Mouse (Mus musculus) layer of hippocampus, postnatal 10 days (tissue): ENCODE results near the gene Uck2. TPM values are rescaled to one million over a fixed set of nuclear protein-coding genes. Genes with fewer than 3 reads are reported as not detected.
A peak's percentile ranks its signal among the peaks of the same experiment; 100 is the strongest.

ENCODE experiments used
- DNase-seq, 2 experiments: peaks; one replicate each; pipeline ENCODE4 v3.0.0; 2021; ENCODE audit warnings: low spot score in 2 of 2
- total RNA-seq, 2 experiments: library from RNA; stranded (reverse); gene quantifications; 2 replicates each; pipeline ENCODE4 v1.2.3; 2021

The Uck2 gene
- total RNA-seq, 2 experiments from 2014 or later, result 69.5 to 69.9 TPM

DNA sequence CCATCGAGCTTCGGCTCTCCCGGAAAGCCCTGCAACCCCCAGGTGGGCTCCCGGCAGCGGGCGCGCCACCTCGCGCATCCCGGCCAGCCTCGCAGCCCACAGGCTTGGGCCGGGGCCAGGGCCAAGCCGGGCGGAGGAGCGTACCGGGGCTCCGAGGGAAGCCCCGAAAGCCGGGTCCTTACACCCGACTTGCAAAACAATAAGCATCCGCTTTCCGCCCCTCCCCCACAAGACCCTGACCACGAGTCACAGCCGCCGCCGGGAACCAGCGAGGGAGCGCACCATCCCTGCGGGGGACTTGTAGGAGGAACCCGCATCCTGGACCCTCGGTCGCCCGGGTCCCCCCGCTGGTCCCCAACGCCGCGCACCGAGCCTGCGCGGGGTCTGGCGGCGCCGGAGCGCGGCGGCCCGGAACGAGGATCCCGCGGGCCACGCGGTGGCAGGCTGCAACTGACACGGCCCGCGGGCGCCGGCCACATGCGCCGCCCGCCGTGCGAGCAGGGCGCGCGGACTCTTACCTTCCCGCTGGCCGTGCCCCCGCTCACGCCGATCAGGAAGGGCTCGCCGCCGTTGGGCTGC is 773 bp downstream of the Uck2 start:
- DNase-seq, result peak; percentile 76 to 83

DNA sequence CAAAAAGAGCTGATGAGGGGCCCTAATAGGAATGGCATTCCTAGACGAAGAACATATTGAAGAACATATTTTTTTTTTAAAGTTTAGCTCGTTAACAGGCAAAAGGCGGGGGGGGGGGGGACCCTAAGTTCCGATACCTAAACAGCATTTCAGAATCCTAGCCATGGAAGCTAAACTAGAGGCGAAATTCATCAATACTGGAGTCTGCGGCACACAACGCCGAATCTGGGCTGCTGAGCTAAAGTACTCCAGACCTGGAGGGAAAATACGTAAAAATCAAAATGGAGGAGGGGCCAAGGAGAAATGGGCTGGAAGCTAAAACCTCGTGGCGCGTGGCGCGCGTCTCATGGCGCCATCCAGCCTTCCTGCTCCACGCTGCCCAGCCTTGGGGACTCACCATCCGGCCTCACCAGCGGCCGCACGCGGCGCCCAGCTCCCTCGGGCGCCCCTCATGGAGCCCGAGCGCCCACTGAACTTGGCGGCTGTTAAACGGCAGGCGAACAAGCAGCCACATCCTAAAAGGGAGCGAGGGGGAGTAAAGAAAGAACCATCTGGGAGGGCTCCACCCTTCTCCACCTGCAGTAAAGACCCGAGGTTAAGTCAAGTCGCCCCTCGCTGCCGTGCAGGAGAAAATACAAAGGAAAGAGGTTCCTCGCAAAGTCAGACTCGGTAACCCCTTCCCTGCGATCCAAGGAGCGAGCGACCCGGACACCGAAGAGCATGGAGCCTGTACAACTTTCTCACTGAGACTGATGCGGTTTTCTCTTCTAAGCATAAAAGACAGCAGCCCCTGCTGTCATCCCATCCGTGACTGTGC is 1.5 kb downstream of the Uck2 start:
- DNase-seq, result peak; percentile 59 to 70

DNA sequence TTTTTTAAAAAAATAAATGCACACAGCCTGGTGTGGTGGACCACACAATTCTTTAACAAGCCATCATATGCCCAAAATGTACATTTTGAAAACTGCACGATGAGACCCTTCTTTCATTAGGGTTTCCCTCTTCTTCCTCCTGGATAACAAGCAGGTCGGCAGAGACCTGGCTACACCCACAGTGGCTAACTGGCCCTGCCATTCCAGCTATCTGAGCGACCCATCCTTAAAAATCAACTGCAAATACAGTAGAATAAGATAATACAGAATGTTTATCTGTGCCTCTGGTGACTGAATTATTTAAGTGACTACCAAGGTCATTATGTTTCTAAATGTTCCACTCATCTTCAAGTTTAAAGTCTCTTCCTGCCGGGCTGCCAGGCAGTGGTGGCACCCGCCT is 2.4 kb downstream of the Uck2 start:
- no peak for DNase-seq

DNA sequence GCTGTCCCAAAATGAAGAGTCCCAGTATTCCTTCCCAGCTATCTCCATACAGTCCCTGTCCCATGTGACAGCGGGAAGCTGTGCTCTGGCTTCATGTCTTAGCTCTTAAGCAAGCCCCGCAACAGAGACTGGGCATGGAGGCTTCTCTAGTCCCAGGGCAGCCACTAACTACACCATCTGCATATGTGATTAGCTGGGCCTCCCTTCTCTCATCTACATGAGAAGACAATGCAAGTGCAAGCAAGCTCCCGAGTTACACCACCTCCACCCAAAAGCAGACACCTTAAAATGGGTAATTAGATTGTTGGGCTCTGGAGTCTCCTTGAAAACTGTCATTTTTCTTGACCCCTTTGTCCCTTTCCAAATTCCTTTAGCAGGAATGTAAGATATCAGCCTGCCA is 3.0 kb downstream of the Uck2 start:
- no peak for DNase-seq

DNA sequence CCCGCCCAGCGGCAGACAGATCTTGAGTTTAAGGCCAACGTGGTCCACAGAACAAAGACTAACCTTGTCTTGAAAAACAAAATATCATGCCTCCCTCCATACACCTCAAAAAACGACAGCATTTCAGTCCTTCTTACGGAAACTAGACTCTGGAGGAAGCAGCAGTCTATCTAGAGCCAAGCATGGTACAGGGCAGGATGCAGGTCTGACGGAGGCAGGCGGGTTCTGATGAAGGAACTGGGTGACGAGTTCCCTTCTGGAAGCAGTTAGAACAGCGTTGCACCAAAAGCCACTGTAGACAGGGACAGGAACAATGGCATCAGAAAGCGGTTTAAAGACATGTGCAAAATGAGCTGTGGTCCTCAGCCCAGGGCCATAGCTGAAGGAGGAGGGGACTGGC is 5.1 kb downstream of the Uck2 start:
- DNase-seq, result no peak

DNA sequence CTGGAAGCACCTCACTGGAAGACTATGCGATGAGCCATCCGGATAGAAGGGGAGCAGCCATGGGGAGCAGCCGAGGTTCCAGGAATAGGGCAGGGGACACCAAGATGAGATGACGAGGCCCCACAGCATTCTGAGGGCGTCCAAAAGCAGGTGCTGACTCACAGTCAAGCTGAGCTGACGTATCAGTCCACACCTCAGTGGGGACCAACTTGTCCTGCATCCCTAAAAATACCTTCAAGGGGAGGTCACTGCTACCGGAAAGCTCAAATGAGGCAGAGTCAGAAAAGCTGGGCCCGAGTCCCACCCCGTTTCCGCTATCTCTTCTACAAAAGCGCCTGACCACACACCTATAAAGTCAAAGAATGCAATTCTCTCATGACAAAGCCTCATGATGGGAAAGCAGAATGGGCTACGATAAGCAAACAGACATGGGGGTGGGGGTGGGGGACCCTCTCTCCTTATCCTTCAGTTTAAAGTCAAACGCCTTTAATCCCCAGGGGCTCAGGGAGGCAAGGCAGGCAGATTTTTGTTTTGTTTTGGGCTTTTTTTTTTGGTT is 5.9 kb downstream of the Uck2 start:
- DNase-seq, result no peak

DNA sequence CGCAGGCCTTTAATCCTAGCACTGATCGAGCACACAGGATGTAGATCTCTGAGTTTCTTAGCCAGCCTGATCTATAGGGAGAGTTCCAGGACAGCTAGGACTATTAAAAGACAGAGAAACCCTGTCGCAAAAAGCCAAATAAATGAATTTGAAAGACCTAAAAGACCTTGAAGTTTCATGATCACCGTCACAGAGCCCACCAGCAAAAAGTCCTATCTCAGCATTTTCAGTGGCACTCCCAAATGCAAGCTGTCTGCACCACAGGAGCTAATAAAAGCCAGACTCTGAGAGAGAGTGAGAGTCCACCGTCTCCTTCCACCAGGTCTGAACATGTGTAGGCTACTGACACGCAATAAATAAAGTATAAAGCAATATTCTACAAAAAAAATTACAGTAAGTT is 6.7 kb downstream of the Uck2 start:
- no peak for DNase-seq

DNA sequence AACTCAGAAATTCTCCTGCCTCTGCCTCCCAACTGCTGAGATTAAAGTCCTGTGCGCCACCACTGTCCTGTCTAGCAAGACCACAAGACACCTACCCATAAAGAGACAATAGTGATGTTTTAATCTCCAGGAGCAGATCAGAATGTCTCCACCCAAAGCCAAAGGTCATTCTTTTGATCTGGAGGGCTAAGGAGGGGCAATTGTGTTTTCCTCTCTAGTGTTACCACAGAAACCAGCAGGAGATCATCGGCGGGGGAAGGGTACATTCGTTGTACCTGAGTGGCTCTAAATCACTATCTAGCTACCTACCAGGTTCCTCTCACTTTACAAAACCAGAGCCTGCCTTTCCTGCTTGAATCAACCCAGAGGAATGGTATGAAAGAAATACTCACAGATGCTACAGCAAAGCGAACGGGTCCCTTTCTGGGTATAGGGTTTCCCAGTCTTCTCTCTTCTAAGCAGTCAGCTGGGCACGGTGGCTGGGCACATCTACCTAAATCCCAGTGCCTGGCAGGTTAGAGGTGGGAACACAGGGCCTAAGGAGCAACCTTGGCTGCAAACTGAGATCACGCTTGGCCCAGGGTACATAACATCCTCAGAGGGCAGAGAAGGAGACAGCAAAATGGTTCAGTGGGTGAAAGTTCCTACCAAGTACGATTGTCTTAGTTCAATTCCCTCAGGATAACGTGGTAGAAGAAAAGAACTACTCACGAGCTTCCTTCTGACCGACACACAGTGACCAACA is 10.3 kb downstream of the Uck2 start:
- no peak for DNase-seq

DNA sequence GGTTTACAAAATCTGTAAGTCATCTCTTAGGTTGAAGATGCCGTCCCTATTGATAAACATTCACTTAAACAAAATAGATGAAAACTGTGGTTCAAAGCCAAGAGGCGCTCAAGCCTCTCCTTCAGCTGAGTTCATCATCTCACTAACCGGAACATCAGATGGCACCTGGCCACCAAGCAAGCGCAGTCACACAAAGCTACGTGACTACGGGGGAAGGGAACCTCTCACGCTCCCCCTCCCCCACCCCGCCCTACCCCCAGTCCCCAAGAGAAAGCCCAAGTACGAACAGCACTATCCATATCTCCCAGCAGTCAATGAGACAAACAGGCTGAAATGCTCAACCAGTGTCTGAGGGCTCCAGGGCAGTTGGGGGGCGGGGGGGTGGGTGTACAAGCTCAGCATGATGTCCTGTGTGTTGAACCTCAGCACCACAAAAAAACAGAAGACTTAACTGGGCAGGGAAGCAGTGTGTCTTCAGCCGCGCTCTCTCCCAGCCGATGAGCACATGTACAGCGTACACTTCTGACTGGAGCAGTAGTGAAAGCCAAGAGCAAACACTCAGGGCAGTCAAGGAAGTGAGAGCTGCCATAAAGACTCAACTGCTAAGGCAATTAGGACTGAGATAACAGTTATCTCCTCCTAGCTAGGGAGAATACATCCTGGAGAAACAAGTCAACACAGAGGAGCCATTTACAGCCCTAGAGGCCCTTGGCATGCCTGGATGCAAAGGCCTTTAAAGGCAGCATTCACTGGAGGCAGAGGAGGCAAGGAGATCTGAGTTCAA is 11.5 kb downstream of the Uck2 start:
- DNase-seq, result no peak

DNA sequence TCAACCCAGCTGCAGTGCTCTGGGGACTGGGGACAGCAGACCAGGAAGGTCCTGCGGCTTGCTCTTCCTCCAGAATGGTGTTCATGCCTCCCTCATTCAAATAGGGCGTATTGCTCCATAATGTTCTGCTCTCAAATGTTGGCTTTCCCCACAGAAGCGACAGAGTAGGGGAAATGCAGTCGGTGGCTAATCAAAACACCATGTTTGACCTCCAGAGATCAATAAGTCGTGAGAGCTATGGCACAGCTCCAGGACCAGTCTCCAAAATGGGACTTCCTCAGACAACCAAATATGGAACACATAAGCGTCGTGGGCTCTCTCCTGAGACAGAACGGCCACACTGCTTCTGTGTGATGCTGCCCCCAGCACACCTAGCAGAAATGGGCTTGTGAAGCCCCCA is 13.3 kb downstream of the Uck2 start:
- DNase-seq, result no peak

DNA sequence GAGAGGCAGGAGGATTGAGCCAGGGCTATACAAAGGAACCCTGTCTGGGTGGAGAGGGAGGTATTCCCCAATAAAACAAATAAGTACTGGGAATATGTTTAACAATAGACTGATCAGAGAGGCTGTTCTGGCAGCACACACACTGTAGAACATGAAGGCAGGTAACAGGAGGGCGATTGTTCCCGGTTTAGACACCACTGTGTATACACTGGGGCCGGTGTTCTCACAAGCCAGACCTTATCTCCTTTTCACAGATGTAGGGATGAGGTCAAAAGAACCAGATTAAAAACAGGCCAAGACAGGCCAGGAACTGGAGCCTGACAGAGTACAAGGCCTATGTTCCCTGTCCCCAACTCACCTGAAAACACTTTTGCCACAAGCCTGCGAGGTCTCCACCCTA is 13.8 kb downstream of the Uck2 start:
- DNase-seq, result no peak

DNA sequence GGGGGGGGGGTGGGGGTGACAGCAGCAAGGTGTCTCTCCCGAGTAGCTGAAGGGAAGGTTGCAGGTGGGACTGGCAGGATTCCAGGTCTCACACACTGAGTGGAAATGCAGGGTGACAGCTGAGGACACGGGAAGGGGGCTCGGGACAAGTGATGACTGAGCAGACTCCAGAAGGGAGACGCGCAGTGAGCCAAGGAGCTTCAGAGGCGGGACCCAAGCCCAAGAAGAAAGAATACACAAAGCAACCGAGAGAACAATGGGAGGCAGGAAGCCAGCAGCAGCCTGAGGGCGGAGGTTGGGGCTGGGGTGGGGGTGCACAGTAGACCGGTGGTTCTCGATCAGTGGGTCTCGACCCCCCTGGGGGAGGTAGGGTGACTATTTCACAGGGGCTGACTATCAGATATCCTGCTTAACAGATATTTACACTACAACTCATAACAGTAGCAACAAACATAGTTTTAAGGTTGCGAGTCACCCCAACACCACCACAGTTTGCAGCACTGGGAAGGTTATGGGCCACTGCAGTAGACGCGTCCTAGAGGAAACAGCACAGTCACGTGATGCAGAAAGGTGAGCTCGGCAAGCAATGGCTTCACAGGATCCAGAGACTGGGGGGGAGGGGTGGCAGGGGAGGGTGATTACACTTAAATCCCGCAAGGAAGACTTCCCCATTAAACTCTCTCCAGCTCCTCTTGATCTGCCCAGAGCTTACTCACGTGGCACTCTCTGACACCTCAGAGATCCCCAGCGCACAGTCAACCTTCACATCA is 14.6 kb downstream of the Uck2 start:
- DNase-seq, result peak; percentile 54 to 56

DNA sequence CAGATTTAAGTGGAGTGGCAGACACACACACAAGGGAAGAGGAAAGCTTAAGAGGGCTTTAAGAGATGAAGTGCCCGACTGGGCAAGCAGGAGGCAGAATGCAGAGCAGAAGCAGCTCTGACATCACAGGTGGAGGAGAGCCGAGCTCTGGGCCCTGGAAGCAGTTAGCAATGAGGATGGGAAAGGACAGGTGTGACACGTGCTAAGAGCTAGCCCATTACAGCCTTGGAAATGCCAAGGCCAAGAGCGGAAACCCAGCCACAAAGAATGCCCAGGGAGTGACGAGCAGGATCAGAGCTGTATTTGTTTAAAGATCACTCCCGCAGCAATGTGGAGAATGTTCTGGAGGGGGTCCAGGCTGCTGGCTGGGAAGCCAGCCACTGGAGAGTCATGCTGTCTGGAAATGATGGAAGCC is 15.3 kb downstream of the Uck2 start:
- peak; percentile 79 to 84 for DNase-seq

DNA sequence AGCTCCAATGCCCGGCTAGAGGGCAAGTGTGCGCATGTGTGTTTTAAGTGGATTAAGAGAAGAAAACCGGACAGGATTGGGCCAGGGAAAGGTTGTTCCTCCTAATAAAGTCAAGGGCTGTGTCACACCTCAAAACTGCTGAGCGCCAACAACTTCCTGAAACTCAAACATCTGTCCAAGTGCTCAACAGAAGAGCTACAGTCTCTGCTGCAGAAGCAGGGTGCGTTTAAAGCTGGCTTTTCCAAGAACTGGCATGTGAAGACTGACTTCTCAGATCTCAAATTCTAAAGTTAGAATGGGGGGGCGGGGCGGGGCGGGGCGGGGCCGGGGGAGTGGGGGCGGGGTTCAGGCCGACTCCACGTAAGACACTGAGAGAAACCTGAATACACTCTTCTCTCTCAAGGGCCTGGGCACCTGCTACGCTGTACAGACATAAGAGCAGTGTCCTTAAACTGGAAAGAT is 15.7 kb downstream of the Uck2 start:
- DNase-seq, result no peak

DNA sequence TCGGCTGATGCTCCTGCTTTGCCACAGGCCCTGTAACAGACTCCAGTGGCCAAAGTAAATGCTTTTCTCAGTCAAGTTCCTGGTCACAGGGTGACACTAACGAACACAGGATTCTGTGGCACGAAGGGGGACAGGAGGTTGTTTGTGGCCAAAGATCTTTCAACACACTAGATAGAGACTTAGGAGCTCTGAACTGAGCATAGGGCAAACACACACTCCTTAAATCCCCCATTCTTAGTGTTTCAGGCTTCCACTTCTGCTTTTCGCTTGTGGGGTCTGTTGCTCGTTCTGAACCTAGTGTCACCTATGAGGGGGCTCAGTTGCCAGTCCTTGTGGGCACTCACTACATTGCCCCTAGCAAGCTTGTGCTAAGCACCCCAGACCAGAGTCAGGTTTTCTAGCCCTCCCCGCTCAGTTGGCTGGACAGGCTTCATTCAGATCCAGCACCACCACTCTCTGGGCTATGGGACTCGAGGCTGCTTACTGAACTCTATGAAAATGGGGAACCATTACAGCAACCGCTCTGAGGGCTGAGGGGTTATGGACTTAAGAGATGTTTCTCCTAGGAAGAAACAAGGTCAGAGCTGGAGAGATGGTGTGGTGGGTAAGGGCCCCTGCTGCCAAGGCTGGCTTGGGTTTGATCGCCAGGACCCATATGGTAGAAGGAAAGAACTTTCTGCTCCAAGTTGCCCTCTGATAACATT is 16.6 kb downstream of the Uck2 start:
- DNase-seq, result no peak

DNA sequence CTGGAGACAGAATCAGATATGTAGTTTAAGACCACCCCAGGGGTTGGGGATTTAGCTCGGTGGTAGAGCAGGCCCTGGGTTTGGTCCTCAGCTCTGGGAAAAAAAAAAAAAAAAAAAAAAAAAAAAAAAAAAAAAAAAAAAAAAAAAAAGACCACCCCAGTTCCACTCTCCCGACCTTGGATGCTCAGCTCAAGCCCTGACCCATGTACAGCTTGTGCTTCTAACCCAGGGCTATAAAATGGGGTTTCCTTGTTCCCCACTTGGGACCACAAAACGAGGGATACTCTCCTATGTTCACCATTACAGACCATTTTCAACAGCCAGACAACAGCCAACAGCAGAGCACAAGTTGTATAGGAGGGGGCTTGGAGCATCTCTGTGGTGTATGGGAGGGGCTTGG is 18.4 kb downstream of the Uck2 start:
- DNase-seq, result no peak

DNA sequence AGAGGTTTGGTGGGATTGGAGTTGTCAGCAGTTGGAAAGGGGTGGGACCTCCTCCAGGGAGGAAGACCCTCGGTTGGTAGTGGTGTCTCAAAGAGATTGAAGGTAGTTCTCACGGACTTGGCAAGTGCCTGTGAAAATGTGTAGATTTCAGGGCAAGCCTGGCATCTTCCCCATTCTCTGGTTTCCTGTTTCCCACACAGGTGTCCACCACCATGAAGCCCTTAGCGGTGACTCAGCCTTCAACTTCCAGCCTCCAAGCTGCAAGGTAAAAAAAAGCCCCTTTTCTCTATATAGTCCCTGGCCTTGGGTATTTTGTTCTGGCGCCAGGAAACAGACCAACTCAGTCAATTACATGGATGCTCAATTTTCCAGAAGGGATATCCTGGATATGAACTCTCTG is 19.8 kb downstream of the Uck2 start:
- DNase-seq, result no peak

DNA sequence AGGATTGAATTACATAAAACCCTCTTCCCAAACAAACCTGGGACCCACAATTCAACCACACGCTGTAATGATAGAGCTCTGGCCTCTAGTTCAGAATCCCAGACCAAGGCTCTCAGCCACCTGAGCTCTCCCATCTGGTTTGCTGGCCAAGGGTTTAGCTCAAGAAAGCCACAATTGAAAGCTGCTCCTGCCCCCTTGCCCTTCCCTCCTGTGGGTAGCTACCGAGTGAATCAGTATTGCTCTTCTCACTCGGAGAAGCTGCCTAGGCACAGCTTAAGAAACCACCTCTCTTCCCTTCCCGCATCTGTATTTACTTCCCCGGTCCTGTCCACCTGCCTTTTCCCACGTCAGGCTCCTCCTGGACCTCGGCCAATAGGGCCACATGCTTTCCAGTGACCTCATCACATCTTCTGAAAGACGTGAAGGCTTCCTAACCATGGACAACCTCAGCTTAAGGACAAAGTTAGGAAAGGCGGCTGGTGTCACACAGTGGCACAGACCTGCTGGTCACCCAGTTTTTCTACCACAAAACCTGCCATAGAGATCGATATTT is 22.6 kb downstream of the Uck2 start:
- no peak for DNase-seq

DNA sequence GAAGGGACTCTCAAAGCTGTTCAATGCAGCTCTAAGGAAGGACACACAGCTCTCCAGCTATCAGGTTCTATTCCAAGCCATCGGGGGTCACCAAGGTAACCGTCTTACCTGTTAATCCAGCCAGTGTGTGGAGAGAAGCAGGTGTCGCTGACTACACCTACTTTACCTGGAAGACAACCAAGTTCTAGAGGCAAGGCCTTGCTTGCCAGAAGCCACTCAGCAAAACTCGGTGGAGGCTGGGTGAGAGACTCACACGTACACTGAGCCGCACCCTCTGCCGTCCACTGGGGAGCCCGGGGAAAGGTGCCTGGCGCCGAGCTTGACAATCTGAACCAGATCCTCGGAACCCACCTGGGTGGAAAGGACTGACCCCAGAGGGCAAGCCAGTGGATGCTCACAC is 23.4 kb downstream of the Uck2 start:
- DNase-seq, result no peak
